Mouse (Mus musculus) MEL (cell line): ENCODE data around the gene Canx. TPM values are rescaled to one million over a fixed set of nuclear protein-coding genes. Genes with fewer than 3 reads are reported as not detected.

Experiments used
- DNase-seq: peaks from one replicate; pipeline ENCODE4 v3.0.0; 2011; ENCODE audit warnings: low read depth, low spot score
- H3K27ac ChIP-seq: 2 replicates; pipeline ENCODE4 v1.5.1; 2012; ENCODE audit warnings: low read depth, mild to moderate bottlenecking, control low read depth, low read length, moderate library complexity; ENCODE audit not compliant: control insufficient read depth
- H3K27me3 ChIP-seq, 2 experiments: fragments of 150-350 bp in 1 of 2; sonication (generic) in 1 of 2; 2 replicates each; pipeline ENCODE4 v1.6.1; 2012; ENCODE audit warnings: low read length in 2 of 2, mild to moderate bottlenecking in 2 of 2, improper control_type of control experiment in 1 of 2, moderate library complexity in 1 of 2; ENCODE audit not compliant: insufficient read depth in 2 of 2, control insufficient read depth in 1 of 2
- H3K36me3 ChIP-seq, 2 experiments: 2 replicates each; pipeline ENCODE4 v1.6.1; 2012 to 2014; ENCODE audit warnings: low read length in 2 of 2, improper control_type of control experiment in 1 of 2, inconsistent platforms in 1 of 2, mild to moderate bottlenecking in 1 of 2; ENCODE audit not compliant: insufficient read depth in 2 of 2, control insufficient read depth in 1 of 2
- H3K4me1 ChIP-seq, 2 experiments: fragments of 150-350 bp in 1 of 2; sonication (generic) in 1 of 2; 2 replicates each; pipeline ENCODE4 v1.6.1; 2012; ENCODE audit warnings: low read length in 2 of 2, improper control_type of control experiment in 1 of 2, mild to moderate bottlenecking in 1 of 2; ENCODE audit not compliant: insufficient read depth in 2 of 2, control insufficient read depth in 1 of 2
- H3K4me3 ChIP-seq, 2 experiments: fragments of 150-350 bp in 1 of 2; sonication (generic) in 1 of 2; 2 replicates each; pipeline ENCODE4 v1.5.1; 2012; ENCODE audit warnings: low read depth in 2 of 2, low read length in 2 of 2, mild to moderate bottlenecking in 2 of 2, moderate library complexity in 2 of 2, control low read depth in 1 of 2, improper control_type of control experiment in 1 of 2; ENCODE audit not compliant: control insufficient read depth in 1 of 2, insufficient read depth in 1 of 2
- H3K79me2 ChIP-seq: 2 replicates; pipeline ENCODE4 v1.6.1; 2012; ENCODE audit warnings: mild to moderate bottlenecking, low read length, moderate library complexity; ENCODE audit not compliant: control insufficient read depth, poor library complexity, insufficient read depth
- H3K9ac ChIP-seq: 2 replicates; pipeline ENCODE4 v1.6.1; 2012; ENCODE audit warnings: low read depth, mild to moderate bottlenecking, control low read depth, low read length, moderate library complexity; ENCODE audit not compliant: control insufficient read depth, poor library complexity, severe bottlenecking
- H3K9me3 ChIP-seq: fragments of 150-350 bp; sonication (generic); replicated peaks from 2 replicates; pipeline ENCODE4 v1.6.1; 2012; ENCODE audit warnings: mild to moderate bottlenecking, low read length, improper control_type of control experiment, moderate library complexity; ENCODE audit not compliant: insufficient read depth
- BHLHE40 ChIP-seq: IDR thresholded peaks from 2 replicates; pipeline ENCODE4 v1.6.1; 2012; ENCODE audit warnings: low read depth, mild to moderate bottlenecking, inconsistent platforms, low read length, improper control_type of control experiment, borderline replicate concordance
- CHD1 ChIP-seq: IDR thresholded peaks from 2 replicates; pipeline ENCODE4 v1.6.1; 2012; ENCODE audit warnings: low read depth, mild to moderate bottlenecking, inconsistent platforms, low read length, improper control_type of control experiment
- CHD2 ChIP-seq: IDR thresholded peaks from 2 replicates; pipeline ENCODE4 v1.6.1; 2011; ENCODE audit warnings: low read length, improper control_type of control experiment
- CTCF ChIP-seq, 3 experiments: IDR thresholded peaks in 2 of 3; conservative IDR thresholded peaks in 1 of 3; 2 replicates each; pipeline ENCODE4 v1.5.1; 2011 to 2012; ENCODE audit warnings: low read length in 3 of 3, low read depth in 2 of 3, mild to moderate bottlenecking in 2 of 3, improper control_type of control experiment in 1 of 3, inconsistent platforms in 1 of 3, mixed read lengths in 1 of 3, moderate library complexity in 1 of 3; ENCODE audit not compliant: control insufficient read depth in 1 of 3, insufficient read depth in 1 of 3, poor library complexity in 1 of 3, severe bottlenecking in 1 of 3
- E2F4 ChIP-seq: IDR thresholded peaks from 2 replicates; pipeline ENCODE4 v1.6.1; 2011; ENCODE audit warnings: low read depth, low read length, improper control_type of control experiment, borderline replicate concordance
- ELF1 ChIP-seq: IDR thresholded peaks from 2 replicates; pipeline ENCODE4 v1.6.1; 2014; ENCODE audit warnings: low read depth, mild to moderate bottlenecking, inconsistent platforms, low read length, improper control_type of control experiment, moderate library complexity
- ETS1 ChIP-seq: IDR thresholded peaks from 2 replicates; pipeline ENCODE4 v1.6.1; 2012; ENCODE audit warnings: low read depth, mild to moderate bottlenecking, inconsistent platforms, low read length, improper control_type of control experiment, moderate library complexity
- GABPA ChIP-seq: IDR thresholded peaks from 2 replicates; pipeline ENCODE4 v1.6.1; 2012; ENCODE audit warnings: low read depth, mild to moderate bottlenecking, inconsistent platforms, low read length, improper control_type of control experiment, moderate library complexity
- HCFC1 ChIP-seq: IDR thresholded peaks from 2 replicates; pipeline ENCODE4 v1.6.1; 2012; ENCODE audit warnings: low read depth, mild to moderate bottlenecking, inconsistent platforms, low read length, improper control_type of control experiment, moderate library complexity
- JUND ChIP-seq: IDR thresholded peaks from 2 replicates; pipeline ENCODE4 v1.6.1; 2011; ENCODE audit warnings: low read depth, mild to moderate bottlenecking, improper control_type of control experiment, low read length
- MAFK ChIP-seq: IDR thresholded peaks from 2 replicates; pipeline ENCODE4 v1.6.1; 2011; ENCODE audit warnings: low read depth, mild to moderate bottlenecking, low read length, improper control_type of control experiment, borderline replicate concordance
- MXI1 ChIP-seq: IDR thresholded peaks from 2 replicates; pipeline ENCODE4 v1.6.1; 2011; ENCODE audit warnings: mild to moderate bottlenecking, low read depth, low read length, improper control_type of control experiment
- MYB ChIP-seq: IDR thresholded peaks from 2 replicates; pipeline ENCODE4 v1.6.1; 2011; ENCODE audit warnings: mild to moderate bottlenecking, low read depth, low read length, improper control_type of control experiment
- MYC ChIP-seq: IDR thresholded peaks from 2 replicates; pipeline ENCODE4 v1.6.1; 2011; ENCODE audit warnings: low read depth, mild to moderate bottlenecking, low read length, improper control_type of control experiment, moderate library complexity
- NELFE ChIP-seq: IDR thresholded peaks from 2 replicates; pipeline ENCODE4 v1.6.1; 2011; ENCODE audit warnings: low read depth, low read length, improper control_type of control experiment
- POLR2A ChIP-seq, 2 experiments: IDR thresholded peaks; 2 replicates each; pipeline ENCODE4 v1.6.1; 2011 to 2012; ENCODE audit warnings: low read length in 2 of 2, mild to moderate bottlenecking in 2 of 2, control low read depth in 1 of 2, improper control_type of control experiment in 1 of 2, low read depth in 1 of 2, moderate library complexity in 1 of 2; ENCODE audit not compliant: control insufficient read depth in 1 of 2, insufficient read depth in 1 of 2, poor library complexity in 1 of 2
- POLR2AphosphoS2 ChIP-seq: IDR thresholded peaks from 2 replicates; pipeline ENCODE4 v1.6.1; 2011; ENCODE audit warnings: low read length, improper control_type of control experiment
- POLR2AphosphoS5 ChIP-seq: IDR thresholded peaks from 2 replicates; pipeline ENCODE4 v1.6.1; 2012; ENCODE audit warnings: low read depth, borderline replicate concordance, mild to moderate bottlenecking, inconsistent platforms, low read length, moderate library complexity, mixed read lengths
- RAD21 ChIP-seq: IDR thresholded peaks from 2 replicates; pipeline ENCODE4 v1.6.1; 2011; ENCODE audit warnings: mild to moderate bottlenecking, low read depth, low read length, improper control_type of control experiment
- TCF12 ChIP-seq: IDR thresholded peaks from 2 replicates; pipeline ENCODE4 v1.6.1; 2014; ENCODE audit warnings: low read depth, mild to moderate bottlenecking, inconsistent platforms, low read length, improper control_type of control experiment, moderate library complexity
- USF2 ChIP-seq, 2 experiments: IDR thresholded peaks; 2 replicates each; pipeline ENCODE4 v1.6.1; 2011 to 2012; ENCODE audit warnings: improper control_type of control experiment in 2 of 2, low read length in 2 of 2, borderline replicate concordance in 1 of 2, inconsistent platforms in 1 of 2, low read depth in 1 of 2, mild to moderate bottlenecking in 1 of 2; ENCODE audit not compliant: insufficient read depth in 1 of 2
- ZC3H11A ChIP-seq: IDR thresholded peaks from 2 replicates; pipeline ENCODE4 v1.6.1; 2012; ENCODE audit warnings: low read depth, mild to moderate bottlenecking, inconsistent platforms, low read length, improper control_type of control experiment
- ZKSCAN1 ChIP-seq: IDR thresholded peaks from 2 replicates; pipeline ENCODE4 v1.6.1; 2012; ENCODE audit warnings: low read depth, mild to moderate bottlenecking, inconsistent platforms, low read length, improper control_type of control experiment, moderate library complexity
- polyA plus RNA-seq, 2 experiments: library from polyadenylated mRNA; stranded (reverse) in 1 of 2; unstranded in 1 of 2; fragments of >175 nt in 1 of 2; fragments of >200 nt in 1 of 2; gene quantifications; 2 replicates each; pipeline versions ENCODE4 v1.2.1 to v1.2.4; 2012; ENCODE audit warnings: low replicate concordance in 2 of 2, low read depth in 1 of 2; ENCODE audit not compliant: insufficient read length in 2 of 2, insufficient read depth in 1 of 2, missing spikeins in 1 of 2
- total RNA-seq: library from RNA; depleted of rRNA; stranded (reverse); fragments of 300-350 nt; gene quantifications from 2 replicates; pipeline ENCODE4 v1.2.3, GENCODE M21; 2012

Canx gene
- total and polyA plus RNA-seq, 3 experiments, result 390 to 867 (median 464) TPM

DNA sequence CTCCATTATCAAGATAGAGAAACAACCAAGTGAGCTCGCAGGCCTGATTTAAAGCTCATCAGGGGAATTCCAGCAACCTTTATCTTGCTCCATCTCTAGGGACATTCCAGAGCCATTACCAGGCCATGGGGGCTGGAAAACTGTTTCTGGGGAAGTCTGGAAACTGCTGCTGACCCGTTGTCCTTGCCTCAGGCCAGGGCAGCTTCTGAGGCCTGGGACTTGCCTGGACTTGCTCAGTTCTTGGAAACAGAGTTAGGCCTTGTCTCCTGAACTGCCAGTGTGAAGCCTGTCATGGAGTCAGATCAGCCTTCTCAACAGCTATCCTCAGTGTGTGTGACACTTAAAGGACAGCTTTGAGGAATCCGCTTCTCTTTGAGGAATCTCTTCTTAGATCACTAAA lies 73.3 kb downstream of the Canx start:
- Histone ChIP-seq H3K27ac (no peak overlapping the region), H3K4me3 (no peak overlapping the region), H3K9me3 (no peaks in the 10 kb centered on the region), H3K36me3 (no peaks in the 10 kb centered on the region), H3K27me3 (no peaks in the 10 kb centered on the region), H3K79me2 (no peaks in the 10 kb centered on the region), H3K9ac (no peak overlapping the region), H3K4me1 (0 out of 4 replicates have a peak, but pooled peaks cover 0 to 4% of the 10 kb centered on the region in 2 experiments)
- DNase-seq, result no peak
- TF ChIP-seq MYB (no peak), POLR2AphosphoS5 (no peak), ZKSCAN1 (no peak), POLR2A (IDR thresholded peaks at IDR 0.05; ENCODE audit: control insufficient read depth in 1 of 2, insufficient read depth in 1 of 2, low read depth in 1 of 2, low read length in 2 of 2, poor library complexity in 1 of 2) (no peak), ZC3H11A (no peak), NELFE (no peak), ETS1 (no peak), MXI1 (no peak), MYC (no peak)

- TF ChIP-seq USF2 (IDR thresholded peaks at IDR 0.05; ENCODE audit: borderline replicate concordance in 1 of 2, insufficient read depth in 1 of 2, low read depth in 1 of 2, low read length in 2 of 2) (no peak), GABPA (no peak), POLR2AphosphoS2 (no peak), JUND (no peak), RAD21 (no peak), POLR2A (IDR thresholded peaks at IDR 0.05; ENCODE audit: control insufficient read depth in 1 of 2, insufficient read depth in 1 of 2, low read depth in 1 of 2, low read length in 2 of 2, poor library complexity in 1 of 2) (no peak)
- no peak overlapping the region for H3K27ac ChIP-seq
Measured at GRCm38 (mm10) chr11:50248473-50249171, 76.9 kb downstream of the Canx start.

GRCm38 (mm10) chr11:50245269-50245668 lies 80.2 kb downstream of the Canx start:
- H3K4me1 ChIP-seq, result peaks cover 0 to 2% of the 10 kb centered on the region in 2 experiments; a peak in 1 of 4 replicates
- H3K27ac ChIP-seq, result no peak overlapping the region
- no peak for DNase-seq
- H3K36me3 ChIP-seq, result no peaks in the 10 kb centered on the region
- no peaks in the 10 kb centered on the region for H3K79me2 ChIP-seq
- TF ChIP-seq ELF1 (no peak), CTCF (IDR thresholded peaks at IDR 0.05 in 2 of 3, conservative IDR thresholded peaks at IDR 0.05 in 1 of 3; ENCODE audit: control insufficient read depth in 1 of 3, insufficient read depth in 1 of 3, low read depth in 2 of 3, low read length in 3 of 3, poor library complexity in 1 of 3, severe bottlenecking in 1 of 3) (no peak), BHLHE40 (no peak), MXI1 (no peak), CHD1 (no peak), HCFC1 (no peak), TCF12 (no peak), ZC3H11A (no peak), MYB (no peak), MAFK (no peak), E2F4 (no peak), CHD2 (no peak)
- H3K27me3 ChIP-seq, result no peaks in the 10 kb centered on the region
- no peak overlapping the region for H3K9ac ChIP-seq
- no peaks in the 10 kb centered on the region for H3K9me3 ChIP-seq
- no peak overlapping the region for H3K4me3 ChIP-seq

More at GRCm38 (mm10) chr11:50248473-50249171, 76.9 kb downstream of the Canx start:
- Histone ChIP-seq H3K4me3 (no peak overlapping the region), H3K36me3 (no peaks in the 10 kb centered on the region), H3K27me3 (no peaks in the 10 kb centered on the region), H3K79me2 (no peaks in the 10 kb centered on the region), H3K9me3 (no peaks in the 10 kb centered on the region), H3K9ac (no peak overlapping the region), H3K4me1 (no peaks in the 10 kb centered on the region)
- no peak for DNase-seq
